Mouse (Mus musculus): ENCODE measurements around the gene Epha4.

The Epha4 gene

DNA sequence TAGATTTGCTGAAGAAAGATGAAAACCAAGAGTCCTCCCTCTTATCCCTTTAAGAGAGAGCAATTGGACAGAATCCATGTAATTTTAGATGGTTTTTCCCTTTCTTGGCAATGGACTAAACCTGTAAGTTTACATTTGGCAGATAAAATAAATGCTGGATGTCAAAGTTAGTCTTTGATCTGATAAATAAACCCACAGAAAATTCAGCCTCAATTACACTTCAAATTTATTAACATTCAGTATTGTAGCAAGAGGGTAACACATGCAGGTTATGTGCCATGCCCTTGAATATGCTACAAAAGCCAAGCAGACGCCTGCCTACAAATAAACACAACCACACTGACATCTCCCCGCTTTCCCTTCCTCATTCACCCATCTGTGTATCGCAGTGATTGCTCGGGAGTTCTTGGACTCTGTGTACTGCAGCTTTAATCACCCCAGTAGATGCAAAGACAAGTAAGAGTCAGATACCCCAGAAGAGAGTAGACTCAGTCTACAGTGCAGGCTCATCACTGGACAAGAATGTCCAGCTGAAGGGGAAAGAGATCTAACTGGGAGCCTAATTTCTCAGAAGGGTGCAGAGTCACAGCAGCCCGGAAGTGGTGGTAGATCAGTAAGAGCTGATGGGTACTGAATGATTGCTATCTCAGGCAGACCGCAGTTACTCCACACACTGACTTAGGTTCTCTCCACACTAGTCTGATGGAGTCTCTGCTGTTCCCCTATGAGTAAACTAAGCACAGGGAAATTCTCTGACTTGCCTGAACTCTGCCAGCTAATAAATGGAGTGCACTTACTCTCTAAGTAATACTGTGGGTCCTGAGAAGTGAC, 29.9 kb downstream of the Epha4 start:
- DNase-seq (ENCODE audit: low spot score in 2 of 2), result no peak

DNA sequence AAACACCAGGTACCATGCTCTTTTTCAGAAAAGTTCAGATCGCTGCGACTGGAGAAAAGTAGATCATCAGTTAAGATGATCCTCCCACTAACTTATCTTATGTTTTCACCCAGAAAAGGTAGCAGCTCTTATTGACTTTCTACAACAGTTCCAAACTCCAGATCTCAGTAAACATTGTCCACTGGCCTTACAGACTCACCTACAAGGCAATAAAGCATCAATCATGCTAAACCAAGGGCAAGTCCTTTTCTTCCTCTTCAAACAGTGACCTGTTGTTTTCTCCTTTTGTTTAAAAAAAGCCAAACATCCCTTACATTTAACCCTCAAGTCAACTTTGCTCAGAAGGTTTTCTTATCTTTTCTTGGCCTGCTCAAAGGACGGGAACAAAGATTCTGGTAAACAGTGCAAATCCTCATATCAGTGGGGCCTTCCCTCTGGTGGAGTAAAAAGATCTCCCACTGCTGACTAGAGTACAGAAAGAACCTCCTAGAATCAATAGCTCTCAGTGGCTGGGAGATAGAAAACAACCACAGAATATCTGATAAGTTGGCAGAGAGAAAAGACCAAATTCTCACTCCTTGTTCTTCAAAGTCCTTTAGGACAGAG, 39.0 kb downstream of the Epha4 start:
- no peak for DNase-seq (ENCODE audit: low spot score in 2 of 2)

DNA sequence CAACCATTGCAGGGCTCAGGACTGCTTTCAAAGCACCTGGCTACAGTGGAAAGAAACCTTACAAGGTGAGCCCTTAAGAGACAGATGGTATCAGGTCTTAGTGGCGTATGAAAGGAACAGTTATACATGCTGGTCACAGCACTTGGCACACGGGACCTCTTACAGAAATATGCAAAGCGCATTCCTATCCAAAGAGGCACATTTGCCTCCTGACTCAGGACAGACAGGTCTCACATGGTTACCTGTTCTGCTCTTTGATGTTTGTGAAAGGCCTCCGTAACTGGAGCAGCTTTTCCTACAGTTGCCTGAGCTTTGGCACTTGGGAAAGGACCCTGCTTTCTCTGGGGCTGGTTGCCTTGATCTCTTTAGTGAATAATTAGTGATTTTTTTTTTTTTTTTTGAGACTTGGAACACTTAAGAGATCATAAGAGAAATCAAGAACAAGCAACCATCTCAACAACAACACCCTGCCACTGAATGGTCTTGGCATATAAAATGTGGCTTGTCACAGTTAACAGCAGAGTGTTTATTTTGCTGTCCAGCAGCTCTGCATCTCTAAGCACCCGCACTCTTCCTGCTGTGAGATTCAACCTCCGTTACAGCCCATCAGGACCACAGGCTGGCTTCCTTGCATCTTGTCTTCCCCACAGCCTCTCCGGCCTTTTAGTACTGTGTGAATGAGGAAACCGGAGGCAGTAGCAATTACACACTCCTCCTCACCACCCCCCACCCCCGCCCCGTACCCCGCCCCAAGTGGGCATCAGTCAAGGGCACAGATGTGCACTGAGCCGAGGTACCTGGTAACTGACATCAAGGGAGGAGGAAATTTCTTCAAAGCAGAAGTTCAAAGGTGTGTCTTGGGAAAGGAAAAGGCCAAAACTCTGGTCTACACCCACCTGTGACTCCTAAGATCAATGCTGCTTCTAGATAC, 41.2 kb downstream of the Epha4 start:
- DNase-seq (ENCODE audit: low spot score in 2 of 2), result no peak

DNA sequence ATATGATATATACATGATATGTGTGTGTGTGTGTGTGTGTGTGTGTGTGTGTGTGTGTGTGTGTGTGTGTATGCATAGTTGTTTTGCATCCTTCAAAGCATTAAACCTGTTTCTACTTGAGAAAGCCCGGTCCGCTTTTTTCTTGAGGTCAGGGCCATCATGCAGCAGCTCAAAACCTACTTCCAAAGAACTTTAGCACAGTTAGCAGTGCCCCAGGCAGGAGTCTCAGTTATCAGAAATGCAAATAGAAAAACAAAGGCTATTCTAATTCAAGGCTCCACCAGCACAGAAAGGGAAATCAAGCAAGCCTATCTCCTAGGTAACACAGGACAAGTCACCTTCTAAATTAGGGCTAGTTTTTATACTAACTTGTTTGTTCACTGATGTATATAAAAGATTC, 42.3 kb downstream of the Epha4 start:
- DNase-seq (ENCODE audit: low spot score in 2 of 2), result no peak

DNA sequence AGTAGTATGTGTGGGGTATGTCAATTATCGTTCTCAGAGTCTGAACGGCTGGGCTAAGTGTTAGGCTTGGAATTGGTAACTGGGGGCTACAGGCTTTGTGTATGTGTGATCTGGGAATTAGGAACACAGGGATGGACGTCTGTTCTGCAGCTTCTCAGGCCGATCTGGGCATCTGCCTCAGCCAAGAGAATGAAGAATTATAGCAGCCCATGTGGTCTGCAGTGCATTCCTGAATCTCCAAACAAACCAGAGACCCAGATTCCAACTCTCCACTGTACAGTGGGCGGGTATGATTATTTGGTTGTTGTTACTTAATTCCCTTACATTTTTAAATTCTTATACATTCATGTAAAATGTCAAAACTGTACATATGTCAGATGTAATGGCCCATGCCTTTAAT, 43.4 kb downstream of the Epha4 start:
- no peak for DNase-seq (ENCODE audit: low spot score in 2 of 2)

DNA sequence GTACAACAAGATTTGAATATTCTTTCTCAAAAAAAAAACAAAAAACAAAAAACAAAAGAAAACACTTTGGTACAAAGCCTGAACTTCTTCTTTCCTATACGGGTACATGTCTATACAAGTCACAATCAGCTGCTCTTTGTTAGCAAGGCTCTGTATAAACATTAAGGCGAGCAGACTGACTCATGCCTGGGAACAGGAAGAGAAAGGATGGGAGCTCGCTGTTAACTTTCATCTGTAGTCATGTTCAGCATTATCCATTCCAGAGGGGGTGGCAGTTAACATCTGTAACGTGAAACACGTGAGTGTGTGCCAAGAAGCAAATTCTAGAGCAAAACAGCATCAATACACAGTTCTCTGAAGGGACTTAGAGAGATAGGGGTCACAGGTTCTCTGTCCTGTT, 43.9 kb downstream of the Epha4 start:
- DNase-seq (ENCODE audit: low spot score in 2 of 2), result no peak

DNA sequence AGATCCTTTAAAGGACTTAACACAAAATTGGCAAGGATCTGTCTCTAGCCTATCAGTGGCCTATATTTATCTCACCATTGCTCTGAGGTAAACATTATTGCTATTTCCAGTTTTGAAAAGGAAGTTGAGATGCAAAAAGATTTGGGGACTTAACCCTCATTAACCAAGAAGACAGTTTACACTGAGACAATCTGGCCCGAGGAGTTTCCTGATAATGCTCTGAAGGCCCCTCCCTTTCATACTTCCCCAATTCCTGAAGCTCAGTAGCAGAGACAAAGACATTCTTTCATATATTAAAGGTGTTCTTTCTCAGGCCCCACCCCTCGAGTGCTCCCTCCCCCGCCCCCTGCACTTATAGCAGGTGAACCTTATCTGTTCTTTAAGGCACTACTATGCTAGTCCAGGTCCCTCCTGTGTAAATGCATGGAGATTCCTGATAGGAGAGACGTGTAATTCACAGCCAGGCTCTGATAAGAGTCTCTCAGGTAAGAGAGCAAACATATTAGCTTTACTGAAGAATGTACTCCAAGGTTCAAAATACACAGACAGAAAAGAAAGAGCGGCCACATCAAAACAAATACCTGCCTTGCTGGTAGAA, 46.1 kb downstream of the Epha4 start:
- no peak for DNase-seq (ENCODE audit: low spot score in 2 of 2)

DNA sequence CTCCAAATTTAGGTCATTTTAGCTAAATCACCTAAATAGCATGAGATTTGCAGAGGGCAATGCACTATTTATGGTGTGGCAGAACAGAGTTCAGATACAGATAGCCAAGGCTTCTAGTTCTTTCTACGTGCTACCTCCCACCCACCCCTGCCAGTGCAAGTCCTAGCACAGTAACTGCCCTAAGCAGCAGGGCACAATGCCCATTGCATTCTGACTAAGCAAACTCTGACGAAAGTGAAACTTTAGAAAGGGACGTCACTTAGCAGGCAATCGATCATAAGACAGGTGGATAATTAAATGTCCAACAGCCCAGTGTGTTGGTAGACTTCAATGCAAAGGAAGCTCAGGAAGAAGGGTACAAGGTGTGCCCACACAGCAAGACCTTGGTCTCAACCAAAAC, 49.4 kb downstream of the Epha4 start:
- DNase-seq (ENCODE audit: low spot score in 2 of 2), result no peak

DNA sequence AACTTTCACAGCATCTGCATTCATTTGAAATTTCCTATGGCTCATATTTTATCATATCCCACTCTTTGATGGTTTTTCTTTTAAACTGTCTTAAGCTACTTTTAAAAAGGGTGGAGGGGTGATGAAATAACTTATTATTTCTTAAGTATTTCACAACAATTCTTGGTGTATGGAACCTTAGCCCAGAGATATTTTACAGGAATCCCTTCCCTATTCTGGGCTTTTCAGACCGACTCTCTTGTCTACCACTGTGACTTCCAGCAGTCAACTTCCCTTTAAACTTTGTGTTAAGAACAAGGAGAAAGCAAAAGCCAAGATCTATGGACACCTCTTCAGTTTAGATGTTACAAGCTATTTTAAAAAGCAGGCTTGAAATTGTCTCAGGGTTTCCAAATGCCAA, 50.8 kb downstream of the Epha4 start:
- DNase-seq (ENCODE audit: low spot score in 2 of 2), result no peak

DNA sequence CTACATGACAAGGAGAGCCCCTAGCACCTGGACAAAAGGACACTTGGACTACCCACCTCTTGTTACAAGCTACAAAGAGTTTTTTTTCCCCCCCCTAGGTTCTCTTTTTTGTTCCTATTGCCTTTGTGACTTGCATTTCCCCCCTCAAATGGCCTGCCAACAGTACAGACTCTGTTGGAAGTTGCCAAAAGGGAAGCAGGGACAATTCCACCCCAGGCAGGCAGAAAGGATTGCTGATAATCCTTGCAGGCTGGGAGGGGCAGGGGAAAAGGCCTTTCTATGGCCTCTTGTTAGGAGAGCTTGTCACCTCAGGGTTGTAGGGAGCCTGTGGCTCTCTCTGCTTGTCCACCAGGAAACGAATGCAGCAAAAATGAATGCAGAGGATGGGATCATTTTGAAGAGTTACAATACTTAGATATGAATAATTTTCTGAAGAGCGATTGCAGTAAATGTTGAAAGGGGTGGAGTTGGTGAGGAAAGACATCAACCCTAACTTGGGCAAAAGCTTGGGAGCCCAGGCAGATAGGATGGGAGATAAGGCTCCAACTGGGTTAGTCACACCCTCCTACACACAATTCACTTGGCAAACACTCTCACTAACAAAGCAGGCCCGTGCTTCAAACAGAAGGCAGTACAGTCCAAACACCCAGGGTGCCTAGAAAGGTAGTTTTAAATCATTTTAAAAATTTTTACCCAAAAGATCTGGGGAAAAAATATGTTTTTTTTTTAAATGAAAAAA, 52.8 kb downstream of the Epha4 start:
- peak; percentile 32 to 40 for DNase-seq (ENCODE audit: low spot score in 2 of 2)

DNA sequence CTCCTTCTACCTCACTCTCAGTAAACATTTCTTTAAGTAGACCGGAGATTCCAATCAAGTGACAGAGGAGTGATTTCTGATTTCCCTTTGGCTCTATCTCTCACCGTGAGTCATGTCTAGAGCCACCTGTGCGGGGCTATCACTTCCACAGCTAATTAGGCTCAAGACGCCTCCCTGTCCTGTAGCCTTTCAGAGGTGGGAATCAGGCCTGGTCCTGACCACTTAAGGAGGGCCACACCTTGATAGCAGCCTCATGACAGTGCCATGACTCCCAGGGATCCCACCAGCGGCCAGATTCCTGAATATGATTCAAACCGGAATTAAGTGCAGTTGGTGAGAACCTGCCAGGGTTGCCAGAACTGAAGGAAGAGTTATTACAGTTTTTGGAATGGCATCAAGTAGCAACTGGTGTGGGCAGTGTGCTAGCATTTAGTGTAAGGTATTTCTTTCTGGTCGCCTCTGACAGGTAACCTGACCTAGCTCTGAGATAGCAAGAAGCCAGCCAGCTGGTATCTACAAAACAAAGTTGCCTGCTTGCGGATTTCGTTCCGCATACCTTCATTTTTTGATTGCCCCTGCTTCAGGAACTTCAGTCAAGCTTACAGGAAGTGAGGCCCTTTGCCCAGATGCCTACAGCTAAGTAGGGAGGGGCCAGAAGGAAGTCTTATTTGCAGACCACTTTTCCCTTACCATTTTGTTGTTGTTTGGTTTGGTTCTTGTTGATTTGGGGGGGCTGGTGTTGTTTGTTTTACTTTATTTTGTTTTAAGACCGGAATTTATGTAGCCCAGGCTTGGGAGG, 53.9 kb downstream of the Epha4 start:
- DNase-seq (ENCODE audit: low spot score in 2 of 2), result peak in 1 of 2 experiments; percentile 10

DNA sequence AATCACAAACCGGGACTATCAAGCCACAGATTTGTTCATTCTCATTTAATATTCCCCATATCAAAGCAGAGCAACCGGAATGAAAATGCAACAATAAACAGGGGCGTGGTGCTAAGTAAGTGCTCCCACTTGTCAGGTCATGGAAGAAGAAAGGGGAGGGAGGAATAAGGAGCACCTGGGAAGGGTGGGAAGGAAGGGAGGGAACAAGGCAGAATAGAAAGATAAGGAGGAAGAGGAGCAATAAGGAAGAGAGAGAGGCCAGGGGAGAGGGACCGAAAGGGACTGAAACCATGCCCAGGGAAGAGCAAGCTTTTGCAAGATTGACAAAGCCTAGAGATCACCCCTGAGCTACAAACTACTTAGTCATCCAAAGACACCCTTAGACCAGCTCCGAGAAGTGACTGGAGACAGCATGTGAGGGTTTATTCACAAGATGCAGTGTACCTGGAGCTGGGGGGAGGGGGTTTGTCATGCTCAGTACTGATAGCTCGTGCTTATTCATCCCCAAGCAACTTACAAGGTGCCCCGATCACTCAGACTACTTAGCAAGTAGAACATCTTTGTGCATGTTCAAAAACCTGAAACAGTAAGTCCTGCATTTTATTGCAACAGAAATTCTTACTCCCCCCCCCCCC, 56.0 kb downstream of the Epha4 start:
- no peak for DNase-seq (ENCODE audit: low spot score in 2 of 2)

DNA sequence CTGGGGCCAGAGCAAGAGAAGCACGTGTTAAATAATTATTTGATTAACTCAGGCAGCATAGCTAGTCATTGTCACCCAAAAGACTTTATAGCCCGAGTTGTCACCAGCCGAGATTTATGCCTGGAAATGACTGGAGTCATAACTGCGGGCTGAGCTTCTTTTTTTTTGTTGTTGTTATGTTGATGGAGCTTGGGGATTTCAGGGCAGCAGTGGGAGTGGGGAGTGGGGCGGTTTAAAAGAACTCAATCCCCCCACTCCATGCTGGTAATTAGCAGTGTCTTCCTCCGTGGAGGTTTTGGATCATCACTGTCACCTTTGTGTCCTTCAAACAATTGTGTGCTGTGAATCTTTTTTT, 57.5 kb downstream of the Epha4 start:
- DNase-seq (ENCODE audit: low spot score in 2 of 2), result no peak

DNA sequence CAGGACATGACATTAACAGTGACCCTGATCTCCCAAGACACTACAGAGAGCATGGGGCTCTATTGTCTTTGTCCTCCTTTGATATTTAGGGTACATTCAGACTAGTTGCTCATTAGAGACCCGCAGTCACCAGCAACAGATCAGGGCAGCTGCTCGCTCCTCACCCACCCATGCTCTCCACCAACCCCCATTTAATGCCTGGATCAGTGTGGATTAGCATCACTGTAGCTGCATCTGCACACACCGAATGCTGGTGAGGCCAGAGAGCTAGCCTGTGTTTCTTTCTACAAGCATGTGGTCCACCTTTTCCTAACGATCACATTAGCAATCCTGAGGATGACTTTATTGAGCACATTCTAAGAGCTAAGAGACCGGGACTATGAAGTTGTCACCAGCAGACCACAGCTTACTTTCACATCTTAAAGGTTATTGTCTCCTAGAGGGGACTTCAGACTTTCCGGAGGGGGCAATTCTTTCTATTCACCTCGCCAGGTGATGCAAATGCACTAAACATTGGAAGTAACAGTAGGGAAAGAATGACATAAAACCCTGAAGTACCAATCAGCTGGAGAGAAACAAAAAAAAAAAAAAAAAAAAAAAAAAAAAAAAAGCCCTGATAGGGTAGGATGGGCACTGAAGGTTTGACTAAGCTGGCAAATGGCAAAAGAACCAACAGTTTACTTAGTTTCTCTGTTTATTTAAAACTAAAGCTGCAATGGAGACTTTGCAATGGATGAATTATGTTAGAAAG, 58.0 kb downstream of the Epha4 start:
- DNase-seq (ENCODE audit: low spot score in 2 of 2), result no peak

DNA sequence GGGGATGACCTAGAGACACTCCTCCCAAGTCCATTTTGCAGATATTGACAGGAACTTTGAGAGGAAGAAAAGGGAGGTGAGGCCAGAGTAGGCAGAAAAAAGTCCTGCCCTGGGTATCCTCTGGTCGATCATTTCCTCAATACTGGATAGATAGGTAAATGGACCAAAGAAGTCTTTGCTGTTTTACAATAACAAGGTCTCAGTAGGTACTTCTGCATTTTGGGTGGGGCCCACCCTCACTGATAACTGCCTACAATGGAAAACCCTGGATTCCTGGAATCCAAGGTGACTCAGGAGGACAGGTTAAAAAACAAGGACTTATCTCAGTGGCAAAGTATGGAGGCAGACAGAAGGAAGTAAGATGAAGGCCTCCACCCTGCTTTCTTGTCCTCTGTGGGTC, 61.1 kb downstream of the Epha4 start:
- no peak for DNase-seq (ENCODE audit: low spot score in 2 of 2)

DNA sequence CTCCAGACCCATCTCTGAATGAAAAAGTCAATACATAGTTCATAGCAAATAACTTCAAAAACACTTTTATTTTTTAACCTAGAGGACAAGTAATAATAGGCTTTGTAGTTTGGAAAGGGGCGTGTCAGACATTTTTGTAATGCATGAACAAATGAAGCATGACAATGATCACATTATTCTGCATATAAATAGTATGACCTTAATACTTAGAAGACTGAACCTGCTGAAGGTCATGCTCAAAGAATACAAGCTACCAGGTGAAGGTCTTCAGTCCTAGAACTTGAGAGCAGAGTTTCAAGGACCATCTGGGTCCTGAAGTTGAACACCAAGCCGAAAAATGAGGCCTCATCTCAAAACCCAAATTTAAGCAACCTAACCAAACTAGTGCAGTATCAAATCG, 62.2 kb downstream of the Epha4 start:
- no peak for DNase-seq (ENCODE audit: low spot score in 2 of 2)

DNA sequence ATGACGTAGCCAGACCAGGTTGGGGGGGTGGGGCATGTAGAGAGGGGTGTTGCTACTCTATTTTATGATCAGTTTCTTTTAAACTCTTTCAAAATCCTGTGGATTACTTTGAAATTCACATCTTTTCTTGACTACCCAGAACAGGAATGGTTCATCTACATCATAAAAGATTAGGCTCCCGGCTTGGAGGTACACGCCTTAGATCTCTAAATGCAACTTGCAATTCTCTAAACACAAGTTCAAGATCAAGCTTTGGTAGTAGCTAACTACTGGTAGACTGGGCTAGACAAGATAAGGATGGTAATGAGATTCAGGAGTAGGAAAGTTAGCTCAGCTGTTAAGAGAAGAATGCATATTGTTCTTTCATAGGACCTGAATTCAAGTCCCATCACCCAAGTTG, 63.3 kb downstream of the Epha4 start:
- no peak for DNase-seq (ENCODE audit: low spot score in 2 of 2)

DNA sequence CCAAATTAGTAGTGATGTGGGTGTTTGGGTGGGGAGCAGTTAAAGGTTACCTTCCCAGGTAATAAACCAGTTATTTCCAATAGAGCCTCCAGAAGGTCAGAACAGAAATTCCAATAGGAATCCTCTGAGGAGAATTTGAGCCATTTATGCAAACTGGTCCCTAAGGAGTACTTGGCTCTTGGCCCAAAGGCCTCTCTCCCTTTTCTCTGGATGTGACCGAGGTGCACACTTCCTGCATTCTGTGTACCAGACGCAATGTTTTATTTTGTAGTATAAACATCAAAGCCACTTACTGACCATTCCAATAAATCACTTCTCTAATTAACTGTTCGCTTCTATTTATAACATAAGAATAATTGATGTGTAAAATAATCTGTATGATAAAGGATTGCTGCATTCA, 64.7 kb downstream of the Epha4 start:
- DNase-seq (ENCODE audit: low spot score in 2 of 2), result no peak

DNA sequence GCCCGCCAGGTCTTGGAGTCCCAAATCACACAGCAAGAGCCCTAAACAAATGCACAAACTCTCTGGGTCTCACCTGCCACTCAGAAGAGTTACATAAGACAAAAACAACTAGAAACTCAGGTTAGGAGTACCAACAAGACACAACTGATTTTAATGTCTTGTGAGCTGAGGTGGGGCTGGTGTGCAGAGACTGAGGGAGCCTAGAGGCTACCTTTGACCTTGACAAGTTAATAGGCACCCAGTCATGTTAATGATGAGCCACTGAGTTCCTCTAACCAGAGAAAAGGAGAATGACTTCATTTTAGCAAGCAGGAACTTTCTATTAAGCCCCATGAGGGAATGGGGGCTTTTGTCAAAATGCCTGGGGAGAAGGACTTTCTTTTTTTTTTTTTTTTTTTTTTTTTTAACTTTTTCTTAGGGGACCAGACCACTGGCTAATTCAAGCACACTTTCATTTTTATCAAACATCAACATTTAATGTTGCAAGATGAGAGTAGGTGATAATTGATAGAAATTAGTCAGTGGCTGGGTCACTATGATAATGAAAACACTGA, 67.8 kb downstream of the Epha4 start:
- no peak for DNase-seq (ENCODE audit: low spot score in 2 of 2)
